Mouse (Mus musculus): ENCODE measurements around the gene Trim9.

- TF ChIP-seq POLR2A (IDR thresholded peaks at IDR 0.05; ENCODE audit: borderline replicate concordance, control insufficient read depth, low read depth, low read length) (no peak), CTCF (IDR thresholded peaks at IDR 0.05; ENCODE audit: control insufficient read depth, insufficient read depth, low read length) (no peak)
Observed at GRCm38 (mm10) chr12:70349788-70350187, 2.4 kb upstream of the Trim9 start.
